Mouse (Mus musculus) neural tube, embryonic 10.5 days (tissue): ENCODE results near the gene Nr2f6.

Experiments
- DNase-seq: peaks from one replicate; pipeline ENCODE4 v3.0.0-alpha.2; 2017; ENCODE audit warnings: low spot score; ENCODE audit errors: extremely low spot score

Gene Nr2f6

DNA sequence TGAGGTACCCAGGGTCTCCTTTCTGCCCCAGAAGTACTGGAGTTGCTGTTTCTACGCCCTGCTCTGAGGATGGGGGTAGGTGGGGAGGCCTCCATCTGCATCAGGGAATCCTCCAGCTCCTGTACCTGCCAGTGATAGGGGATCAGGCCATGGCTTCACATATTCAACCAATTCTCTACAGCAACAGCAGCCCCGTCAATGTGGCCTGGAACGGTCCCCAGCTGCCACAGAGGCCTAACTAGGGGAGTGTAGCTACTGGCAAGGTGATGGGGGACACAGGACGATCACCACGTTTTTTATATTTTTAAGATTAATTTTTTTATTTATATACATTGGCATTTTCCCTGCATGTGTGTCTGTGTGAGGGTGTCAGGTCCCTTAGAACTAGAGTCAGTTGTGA is 10.6 kb upstream of the Nr2f6 start:
- DNase-seq = no peak

DNA sequence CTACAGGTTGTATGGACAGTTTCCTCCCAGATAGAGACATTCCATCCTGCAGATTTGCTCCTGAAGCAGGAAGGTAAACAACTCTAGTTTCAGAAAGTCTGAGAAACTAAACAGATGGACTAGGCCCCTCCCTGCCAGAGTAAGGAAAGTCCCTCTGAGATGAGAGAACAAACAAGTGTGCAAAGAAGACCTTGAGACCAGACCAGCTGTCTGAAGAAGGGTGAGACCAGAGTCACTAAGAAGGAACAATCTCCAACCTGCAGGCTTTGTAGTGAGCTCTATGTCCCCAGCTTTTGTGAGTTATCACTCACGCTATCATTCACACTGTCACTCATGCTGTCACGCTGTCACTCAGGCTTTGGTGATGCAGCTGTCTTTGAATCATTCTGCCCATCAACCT is 9.9 kb upstream of the Nr2f6 start:
- no peak for DNase-seq

DNA sequence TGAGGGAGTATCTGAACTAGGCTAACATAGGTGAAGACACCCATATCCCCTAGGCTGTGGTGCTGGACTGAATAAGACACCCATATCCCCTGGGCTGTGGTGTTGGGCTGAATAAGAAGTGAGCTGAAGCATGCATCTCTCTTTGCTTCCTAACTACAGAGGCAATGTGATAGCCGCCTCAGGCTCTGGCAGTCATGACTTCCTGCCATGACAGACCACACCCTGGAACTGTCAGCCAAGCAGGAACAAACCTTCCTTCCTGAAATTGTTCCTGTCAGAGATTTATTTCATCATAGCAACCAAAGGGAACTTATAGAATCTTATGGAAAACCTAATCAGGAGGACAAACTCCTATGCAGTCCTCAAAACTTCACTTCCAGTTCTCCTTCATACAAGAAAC is 6.5 kb upstream of the Nr2f6 start:
- no peak for DNase-seq

DNA sequence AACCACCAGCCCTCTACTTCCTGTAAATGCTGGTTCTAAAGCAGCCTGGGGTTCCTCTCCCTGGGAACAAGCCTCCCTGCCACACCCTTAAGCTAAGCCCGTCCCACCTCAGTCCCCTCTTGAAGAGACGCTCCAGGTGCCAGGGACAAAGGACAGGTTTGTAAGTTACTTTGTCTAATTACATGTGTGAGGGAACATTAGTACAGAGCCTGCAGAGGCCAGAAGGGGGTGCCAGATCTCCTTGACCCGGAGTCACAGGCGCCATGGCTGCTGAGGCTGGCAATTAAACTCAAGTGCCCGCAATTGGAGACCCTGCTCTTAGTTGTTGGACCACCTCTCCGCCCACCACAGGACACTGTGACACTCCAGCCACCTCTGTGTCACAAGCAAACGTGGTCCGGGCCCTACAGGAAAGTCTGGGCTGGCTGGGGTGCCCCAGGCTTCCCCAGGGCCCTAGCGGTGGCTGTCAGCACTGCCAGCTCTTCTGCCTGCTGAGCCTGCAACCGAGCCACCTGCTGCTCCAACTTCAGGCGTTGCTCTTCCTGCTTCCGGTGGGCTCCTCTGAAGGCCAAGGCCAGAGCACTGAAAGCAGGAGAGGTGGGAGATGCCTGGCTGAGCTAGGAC is 3.6 kb upstream of the Nr2f6 start:
- no peak for DNase-seq

DNA sequence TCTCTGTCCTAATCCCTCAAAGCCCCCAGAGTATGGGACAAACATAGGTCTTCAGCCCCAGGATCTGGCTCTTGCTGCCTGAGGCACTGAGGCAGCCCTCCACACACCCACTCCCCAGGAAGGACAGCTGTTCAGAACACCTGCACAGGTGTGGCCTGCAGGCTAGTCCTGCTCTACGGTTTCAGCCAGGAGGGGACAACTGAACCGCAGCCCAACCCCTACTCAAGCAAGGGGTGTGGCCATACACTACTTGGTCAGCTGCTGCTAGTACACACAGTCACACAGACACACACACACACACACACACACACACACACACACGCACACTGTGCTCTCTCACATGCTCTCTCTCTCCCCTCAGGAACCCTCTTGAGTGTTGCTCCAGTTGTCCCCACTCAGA is 2.1 kb upstream of the Nr2f6 start:
- no peak for DNase-seq

DNA sequence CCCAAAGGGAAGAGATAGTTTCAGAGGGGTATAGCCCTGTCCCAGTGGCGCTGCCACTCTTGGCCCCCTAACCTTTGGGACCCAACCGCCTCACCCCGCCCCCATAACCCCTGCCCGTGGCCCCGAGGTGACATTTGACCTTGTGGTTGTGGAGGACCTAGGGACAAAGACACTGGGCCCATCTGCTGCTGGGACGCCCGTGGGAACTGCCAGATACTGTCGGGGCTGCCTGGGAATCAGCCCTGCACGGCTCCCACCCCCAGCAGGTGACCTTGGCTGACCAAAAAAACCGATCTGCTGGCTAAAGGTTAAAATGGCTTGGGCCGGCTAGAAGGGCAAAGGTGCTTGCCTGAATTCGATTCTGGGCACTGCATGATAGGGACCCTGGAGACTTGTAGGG is 1.6 kb upstream of the Nr2f6 start:
- DNase-seq = peak; percentile 59

DNA sequence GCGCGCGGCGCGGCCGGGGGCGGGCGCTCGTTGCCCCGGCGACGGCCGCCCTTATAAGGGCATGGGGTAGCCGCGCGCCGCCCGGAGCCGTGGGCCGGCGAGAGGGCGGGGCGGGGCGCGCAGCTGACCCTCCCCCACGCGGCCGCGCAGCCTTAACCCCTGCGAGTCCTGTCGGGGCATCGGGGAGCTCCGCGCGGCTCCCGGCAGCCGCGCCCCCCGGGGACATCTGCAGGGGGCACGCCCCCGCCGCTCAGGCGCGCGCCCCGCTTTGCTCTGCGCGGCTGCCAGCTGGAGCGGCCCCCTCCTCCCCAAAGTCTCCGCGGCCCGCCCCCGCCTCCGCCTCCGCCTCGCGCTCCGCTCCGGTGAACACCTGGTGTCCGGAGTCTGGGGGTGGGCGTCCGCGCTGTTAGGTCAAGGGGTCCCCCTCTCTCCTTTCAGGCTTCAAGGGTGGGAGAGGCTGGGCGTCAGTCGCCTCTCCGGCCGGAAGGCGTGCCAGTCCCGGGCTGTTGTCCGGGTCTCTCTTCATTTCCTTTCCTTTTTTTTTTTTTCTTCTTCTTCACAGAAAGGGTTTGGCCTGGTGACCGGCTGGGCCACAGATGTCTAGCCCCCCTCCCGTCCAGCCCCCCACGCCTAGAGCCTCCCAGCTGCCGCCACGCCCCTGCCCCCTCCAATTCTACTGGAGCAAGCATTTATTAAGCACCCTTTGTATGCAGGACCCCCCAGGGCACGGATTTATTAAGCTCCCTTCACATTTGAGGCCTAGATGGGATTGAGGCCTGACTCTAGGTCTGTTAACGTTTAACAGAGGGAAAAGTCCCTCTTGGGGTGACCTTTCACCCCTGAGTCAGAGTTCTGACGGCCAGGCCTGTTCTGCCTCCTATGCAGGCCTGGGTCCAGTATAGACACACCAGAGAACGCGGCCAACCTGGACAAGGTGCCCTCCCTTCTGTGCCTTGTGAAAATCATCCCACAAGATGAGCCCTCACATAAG is 506 bp upstream of the Nr2f6 start:
- peak; percentile 92 for DNase-seq

DNA sequence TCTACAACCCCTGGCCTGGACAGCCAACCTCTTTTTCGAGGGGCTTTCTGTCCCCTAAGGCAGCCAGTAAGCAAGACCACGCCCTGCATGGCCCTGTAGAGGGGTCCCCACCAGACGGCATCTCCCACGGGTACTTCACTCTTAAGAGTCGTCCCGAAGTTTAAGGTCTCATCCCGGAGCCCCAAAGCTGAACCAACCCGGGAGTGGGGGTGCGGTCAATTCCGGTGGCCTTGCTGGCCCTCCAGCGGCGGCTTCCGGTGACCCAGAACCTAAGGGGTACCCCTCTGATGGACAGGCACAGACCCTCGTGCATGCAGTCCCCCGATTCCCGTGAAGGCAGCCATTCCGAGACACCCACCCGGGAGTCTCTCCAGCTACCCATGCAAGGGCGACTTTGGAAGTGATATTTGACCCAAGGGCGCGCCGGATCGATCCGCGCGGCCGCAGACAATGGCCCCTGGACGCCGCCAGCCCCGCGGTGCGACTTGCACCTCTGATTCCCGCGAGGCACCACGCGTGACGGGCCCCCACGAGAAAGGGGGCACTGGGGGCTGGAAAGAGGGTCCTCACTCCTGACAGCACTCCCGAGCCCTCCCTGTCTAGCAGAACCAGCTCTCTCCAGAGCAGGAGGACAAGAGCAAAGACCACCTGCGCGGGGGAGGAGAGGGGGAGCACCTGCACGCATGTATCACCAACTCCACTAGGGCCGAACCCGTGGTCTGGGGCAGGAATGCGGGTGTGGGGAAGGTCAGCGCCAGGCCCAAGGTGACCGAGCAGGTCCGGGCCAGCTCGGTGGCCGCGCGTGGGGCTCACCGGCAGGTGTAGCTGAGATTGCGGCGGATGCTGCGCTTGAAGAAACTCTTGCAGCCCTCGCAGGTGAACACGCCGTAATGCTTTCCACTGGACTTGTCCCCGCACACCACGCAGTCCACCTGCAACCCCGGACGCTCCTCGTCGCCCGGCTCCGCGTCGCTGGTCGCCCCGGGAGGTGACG is 1.3 kb downstream of the Nr2f6 start:
- peak; percentile 62 for DNase-seq

DNA sequence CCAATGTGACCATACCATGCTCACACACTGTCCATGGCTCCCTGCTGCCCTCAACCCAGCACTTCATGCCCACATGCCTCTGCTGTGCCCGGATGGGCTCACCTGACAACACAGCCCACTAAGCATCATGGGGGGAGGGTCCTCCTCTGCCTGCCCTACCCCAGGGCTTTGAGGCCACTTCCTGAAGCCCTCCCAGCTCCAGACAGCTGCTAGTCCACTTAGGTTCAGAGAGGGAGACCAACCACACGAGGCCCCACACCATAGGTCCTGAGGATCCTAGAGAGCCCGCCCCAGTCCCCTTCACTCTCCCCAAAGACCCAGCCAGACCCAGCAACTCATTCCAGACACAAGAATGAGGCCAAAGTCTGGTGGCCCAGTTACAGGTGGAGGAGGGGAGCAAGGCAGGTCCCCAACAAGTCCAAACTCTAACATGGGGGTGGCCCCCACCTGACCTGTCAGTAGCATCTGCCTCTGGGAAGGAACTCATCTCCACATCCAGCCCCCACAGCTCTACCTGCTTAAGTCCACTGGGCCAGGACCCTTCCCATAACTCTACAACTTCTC is 2.2 kb downstream of the Nr2f6 start:
- peak; percentile 41 for DNase-seq

DNA sequence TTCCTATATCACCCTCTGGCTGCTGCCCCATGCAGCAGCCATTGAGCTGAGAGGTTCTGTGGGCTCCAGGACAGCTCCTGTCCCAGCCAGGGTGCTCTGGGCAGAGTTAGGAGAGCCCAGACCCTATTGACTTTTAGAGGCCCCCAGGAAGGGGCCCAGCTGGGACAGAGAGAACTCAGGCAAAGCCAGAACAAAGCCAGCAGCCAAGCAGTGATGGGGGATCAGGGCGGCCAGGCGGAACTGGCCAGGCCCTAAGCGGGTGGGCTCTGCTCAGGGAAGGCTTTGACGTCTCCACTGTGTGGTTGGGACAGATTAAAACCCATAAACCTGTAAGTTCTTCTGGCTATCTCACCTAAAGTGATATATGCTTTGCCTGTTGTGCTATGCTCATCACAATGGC is 2.8 kb downstream of the Nr2f6 start:
- no peak for DNase-seq

DNA sequence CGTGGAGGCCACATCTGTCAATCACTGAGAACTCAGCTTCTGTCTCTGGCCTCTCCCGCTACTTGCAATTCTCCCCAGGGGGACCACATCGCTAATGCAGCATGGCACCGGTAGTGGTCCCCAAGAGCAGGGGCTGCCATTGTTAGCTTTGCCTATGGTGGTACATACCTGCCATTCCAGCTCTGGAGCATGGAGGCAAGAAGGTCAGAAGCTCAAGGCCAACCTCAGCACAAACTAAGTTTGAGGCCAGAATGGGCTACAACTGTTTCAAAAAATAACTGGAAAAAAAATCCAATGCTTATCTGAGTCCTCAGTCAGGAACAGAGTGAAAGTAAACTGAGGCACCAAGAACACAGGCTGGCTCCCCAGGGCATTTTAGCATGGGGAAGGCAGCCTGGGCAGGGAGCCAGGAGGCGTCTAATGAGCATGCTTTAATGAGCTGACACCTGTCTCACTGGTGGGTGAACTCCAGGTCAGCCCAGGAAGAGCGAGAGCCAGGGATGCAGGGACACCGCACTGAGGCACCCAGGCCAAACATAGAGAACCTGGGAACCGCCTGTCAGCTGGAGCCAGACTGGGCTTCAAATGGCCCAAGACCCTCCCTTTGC is 5.2 kb downstream of the Nr2f6 start:
- DNase-seq = no peak

DNA sequence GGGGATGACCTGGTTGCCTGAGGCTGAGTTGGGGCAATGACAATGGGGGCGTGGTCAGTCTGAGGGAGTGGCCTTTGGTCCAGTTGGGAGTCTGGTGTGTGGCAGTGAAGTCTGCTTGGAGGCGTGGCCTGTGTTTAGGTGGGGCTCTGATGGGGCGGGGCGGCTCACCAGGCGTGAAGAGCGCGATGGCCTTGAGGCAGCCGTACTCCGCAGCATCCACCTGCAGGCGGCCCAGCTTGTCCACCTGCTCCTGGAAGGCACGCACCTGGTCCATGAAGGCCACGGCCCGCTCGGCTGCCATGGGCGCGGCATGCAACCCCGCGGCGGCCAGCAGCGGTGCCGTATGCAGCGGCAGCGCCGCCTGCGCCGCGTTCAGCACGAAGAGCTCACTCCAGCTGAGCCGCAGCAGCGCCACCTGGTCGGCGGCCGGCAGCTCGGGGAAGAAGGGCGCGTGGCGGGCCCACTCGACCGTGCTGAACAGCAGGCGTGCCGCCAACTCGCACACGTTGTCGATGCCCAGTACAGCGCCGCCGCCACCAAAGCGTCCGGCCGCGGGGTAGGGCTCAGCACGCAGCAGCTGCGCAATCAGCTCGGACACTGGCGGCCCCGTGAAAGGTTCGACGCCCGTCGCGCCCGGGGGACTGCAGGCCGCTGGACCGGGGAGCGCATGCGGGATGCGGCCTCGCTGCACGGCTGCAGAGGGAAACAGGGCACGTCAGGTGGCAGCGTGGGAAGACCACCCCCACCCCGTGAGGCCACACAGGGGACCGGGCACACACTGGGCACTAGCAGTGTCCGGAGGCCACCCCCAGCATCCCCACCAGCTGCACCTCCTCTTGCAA is 6.0 kb downstream of the Nr2f6 start:
- DNase-seq = peak; percentile 65

DNA sequence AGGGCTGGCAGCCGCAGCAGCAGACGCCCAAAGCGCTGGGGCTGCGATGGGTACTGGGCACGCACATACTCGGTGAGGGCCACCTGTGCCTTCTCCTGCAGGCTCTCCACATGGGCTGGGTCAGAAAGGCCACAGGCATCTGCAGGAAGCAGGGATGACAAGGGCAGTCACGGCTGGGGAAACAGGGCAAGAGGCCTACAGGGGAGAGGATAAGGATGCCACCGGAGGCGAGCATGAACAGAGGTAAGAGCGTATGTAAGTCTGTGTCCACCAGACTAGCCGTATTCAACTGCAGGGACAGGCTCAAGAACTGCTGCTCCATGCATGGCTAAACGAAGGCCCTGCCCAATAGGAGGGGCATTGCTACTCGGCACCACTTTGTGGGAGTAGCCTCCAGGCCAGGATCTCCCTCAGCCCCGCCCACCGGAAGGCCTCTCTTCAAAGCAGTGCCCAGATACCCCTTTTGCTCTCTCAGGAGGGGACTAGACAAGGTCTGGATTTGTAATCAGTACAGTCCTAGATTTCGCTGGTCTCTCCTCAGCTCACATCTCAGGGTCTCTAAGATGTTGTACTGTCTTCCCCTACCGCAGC is 7.0 kb downstream of the Nr2f6 start:
- no peak for DNase-seq

DNA sequence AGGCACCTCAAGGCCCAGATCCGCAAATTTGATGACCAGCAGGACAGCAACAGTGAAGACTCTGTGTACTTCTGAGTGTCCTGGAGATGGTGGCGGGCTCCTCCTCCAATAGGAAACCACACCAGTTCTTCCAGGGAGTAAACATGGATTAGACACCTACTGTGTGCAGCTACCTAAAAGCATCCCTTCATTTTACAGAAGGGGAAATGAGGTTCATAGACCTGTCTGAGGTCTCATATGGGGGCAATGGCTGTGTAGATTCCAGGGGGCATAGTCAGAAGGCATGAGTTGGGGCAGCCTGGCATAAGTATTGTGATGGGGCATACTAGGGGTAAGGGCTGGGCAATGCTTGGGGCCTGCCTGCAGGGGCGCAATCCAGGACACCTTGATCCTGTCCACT is 8.8 kb downstream of the Nr2f6 start:
- DNase-seq = no peak

DNA sequence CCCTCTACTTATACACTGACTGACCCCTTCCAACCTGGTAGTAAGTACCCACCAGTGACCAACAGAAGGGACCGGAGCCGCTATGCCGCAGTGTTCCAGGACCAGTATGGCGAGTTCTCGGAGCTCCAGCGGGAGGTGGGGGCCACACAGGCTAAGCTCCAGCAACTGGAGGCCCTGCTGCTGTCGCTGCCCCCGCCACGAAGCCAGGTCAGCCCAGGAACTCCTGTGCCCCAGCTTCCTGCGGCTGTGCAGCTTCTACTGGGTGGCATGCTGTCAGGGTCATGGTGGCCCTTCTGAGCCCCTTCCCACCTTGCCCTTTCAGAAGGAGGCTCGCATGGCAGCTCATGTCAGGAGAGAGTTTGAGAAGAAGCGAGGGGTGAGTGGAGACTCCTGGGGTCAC is 9.3 kb downstream of the Nr2f6 start:
- DNase-seq = no peak

DNA sequence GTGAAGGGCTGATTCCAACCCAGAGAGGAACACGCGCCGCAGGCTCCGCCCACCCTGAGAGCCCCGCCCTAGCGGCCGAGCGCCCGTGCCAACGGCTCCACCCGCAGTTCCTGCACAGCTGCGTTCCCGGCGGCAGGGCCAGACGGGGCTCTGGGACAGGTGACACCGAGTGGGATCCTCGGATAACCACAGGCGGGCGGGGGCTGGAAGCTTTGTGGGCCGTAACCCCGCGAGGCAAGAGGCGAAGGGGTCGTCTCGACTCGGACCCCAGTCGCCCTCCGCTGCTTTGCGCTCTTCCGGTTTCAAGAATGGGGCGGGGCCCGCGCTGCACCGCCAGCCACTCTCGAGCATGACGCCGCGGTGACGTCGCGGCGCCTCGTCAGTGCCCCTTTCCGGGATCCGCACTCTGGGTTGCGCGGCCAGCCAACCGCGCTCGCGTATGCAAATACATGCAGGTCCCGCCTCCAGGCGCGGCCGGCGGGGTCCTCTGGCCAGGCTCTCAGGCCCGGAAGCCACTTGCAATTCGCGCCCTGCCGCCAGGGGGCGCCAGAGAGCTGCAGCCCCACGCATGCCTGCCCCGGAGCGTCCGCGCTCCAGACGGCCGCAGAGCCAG is 10.4 kb downstream of the Nr2f6 start, which contains the start of gene Ocel1:
Ocel1 (plus strand) TSS at position 63 of the 613 bp plus-strand sequence.
- DNase-seq = peak; percentile 96

DNA sequence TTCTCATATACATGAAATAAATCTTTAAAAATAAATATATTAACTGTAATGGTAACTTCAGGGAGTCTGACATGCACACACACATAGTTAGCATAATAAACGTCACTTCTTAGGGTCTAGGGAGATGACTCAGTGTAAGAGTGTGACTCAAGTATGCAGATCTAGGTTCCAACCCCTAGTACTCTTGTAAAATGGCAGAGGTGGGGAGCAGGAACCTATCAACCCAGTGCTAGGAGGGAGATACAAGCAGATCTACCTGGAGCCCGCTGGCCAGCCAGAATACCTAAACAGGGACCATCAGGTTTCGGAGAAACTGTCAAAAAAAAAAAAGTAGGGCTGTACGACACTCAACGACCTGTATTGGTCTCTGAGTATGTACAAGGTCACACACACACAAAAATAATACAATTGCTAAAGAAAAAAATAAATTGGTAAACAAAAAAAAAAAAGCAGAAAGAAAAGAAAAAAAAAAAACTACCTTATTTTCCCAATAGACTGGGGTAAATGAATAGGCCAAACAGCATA is 11.0 kb downstream of the Nr2f6 start:
- DNase-seq = no peak

DNA sequence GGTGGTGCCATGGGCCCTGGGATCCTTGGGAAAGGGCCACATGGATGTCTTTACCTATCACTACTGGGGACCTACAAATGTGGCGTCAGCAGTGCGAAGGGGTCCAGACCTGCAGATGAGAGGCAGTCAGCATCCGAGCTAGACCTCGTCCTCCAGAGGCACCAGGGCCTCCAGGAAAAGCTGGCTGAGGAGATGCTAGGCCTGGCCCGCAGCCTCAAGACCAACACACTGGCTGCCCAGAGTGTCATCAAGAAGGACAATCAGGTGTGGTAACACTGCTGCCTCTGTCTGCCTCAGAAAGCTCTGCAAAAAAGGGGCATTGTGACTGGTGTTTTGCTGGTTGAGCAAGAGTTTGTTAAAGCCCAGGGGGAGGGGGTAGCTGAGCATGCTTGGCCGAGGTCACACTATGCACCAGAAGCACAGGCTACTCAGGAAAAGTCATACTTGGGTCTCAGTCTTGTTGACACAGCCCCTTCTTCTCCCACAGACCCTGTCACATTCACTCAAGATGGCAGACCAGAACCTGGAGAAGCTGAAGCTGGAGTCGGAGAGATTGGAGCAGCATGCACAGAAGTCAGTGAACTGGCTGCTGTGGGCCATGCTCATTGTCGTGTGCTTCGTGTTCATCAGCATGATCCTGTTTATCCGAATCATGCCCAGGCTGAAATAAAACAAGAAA is 12.6 kb downstream of the Nr2f6 start:
- no peak for DNase-seq
